Mouse (Mus musculus) gastrocnemius, postnatal 36 days (tissue): ENCODE data around the gene Foxo1. TPM values are rescaled to one million over a fixed set of nuclear protein-coding genes. Genes with fewer than 3 reads are reported as not detected.

Experiments used
- DNase-seq, 2 experiments: peaks; one replicate each; pipeline ENCODE4 v3.0.0; 2022
- intact Hi-C: fragments of 180-260 bp; cut with DNase I; formaldehyde crosslinking; loops from one replicate; pipeline ENCODE4 v1.15.1; 2025
- total RNA-seq, 2 experiments: library from RNA; stranded (reverse); gene quantifications; 2 replicates each; pipeline ENCODE4 v1.2.3; 2021

The Foxo1 gene
- total RNA-seq, 2 experiments from 2014 or later = 19.0 to 29.2 TPM

GRCm38 (mm10) chr3:52298683-52299082, 30.5 kb downstream of the Foxo1 start:
- intact Hi-C loops = no loop called here
- DNase-seq = no peak

- intact Hi-C loops = no loop called here
- no peak for DNase-seq
These were observed 31.2 kb downstream of the Foxo1 start for GRCm38 (mm10) chr3:52299376-52299775.

- intact Hi-C loops = no loop called here
- DNase-seq = no peak
These were observed 32.4 kb downstream of the Foxo1 start for GRCm38 (mm10) chr3:52300517-52300916.

- intact Hi-C loops = no loop called here
- DNase-seq = no peak
These were observed 35.2 kb downstream of the Foxo1 start for GRCm38 (mm10) chr3:52303301-52303700.

GRCm38 (mm10) chr3:52308586-52309321, 40.6 kb downstream of the Foxo1 start:
- DNase-seq = no peak
- intact Hi-C loops = no loop called here

GRCm38 (mm10) chr3:52320516-52321270, 52.6 kb downstream of the Foxo1 start:
- DNase-seq = no peak
- intact Hi-C loops = no loop called here

GRCm38 (mm10) chr3:52322401-52323385, 54.6 kb downstream of the Foxo1 start:
- no peak for DNase-seq
- intact Hi-C loops = no loop called here

- DNase-seq = no peak
- intact Hi-C loops = no loop called here
These were observed 56.9 kb downstream of the Foxo1 start for GRCm38 (mm10) chr3:52325006-52325405.

- DNase-seq = no peak
- intact Hi-C loops = no loop called here
These were observed 58.6 kb downstream of the Foxo1 start for GRCm38 (mm10) chr3:52326687-52327086.

GRCm38 (mm10) chr3:52327146-52327545, 59.0 kb downstream of the Foxo1 start:
- intact Hi-C loops = no loop called here
- no peak for DNase-seq

GRCm38 (mm10) chr3:52331709-52332108, 63.6 kb downstream of the Foxo1 start:
- no peak for DNase-seq
- intact Hi-C loops = no loop called here

GRCm38 (mm10) chr3:52338761-52339160, 70.6 kb downstream of the Foxo1 start:
- no peak for DNase-seq
- intact Hi-C loops = no loop called here

GRCm38 (mm10) chr3:52340336-52341034, 72.3 kb downstream of the Foxo1 start:
- no peak for DNase-seq
- intact Hi-C loops = loop anchor here (5.0 kb wide), 1 partner anchor 68 kb away; no protein-coding TSS in a partner anchor

GRCm38 (mm10) chr3:52342226-52342625, 74.1 kb downstream of the Foxo1 start:
- no peak for DNase-seq
- intact Hi-C loops = loop anchor here (5.0 kb wide), 1 partner anchor 70 kb away; no protein-coding TSS in a partner anchor

- no peak for DNase-seq
- intact Hi-C loops = loop anchor here (5.0 kb wide), 1 partner anchor 70 kb away; no protein-coding TSS in a partner anchor
These were observed 74.7 kb downstream of the Foxo1 start for GRCm38 (mm10) chr3:52342801-52343200.

- no peak for DNase-seq
- intact Hi-C loops = loop anchor here (5.0 kb wide), 1 partner anchor 71 kb away; no protein-coding TSS in a partner anchor
These were observed 75.3 kb downstream of the Foxo1 start for GRCm38 (mm10) chr3:52343270-52344070.

GRCm38 (mm10) chr3:52345881-52346280, 77.7 kb downstream of the Foxo1 start:
- DNase-seq = no peak
- intact Hi-C loops = no loop called here

GRCm38 (mm10) chr3:52346986-52347710, 79.0 kb downstream of the Foxo1 start:
- intact Hi-C loops = no loop called here
- no peak for DNase-seq
